Mouse (Mus musculus): ENCODE data around the gene Rxfp4. TPM values are rescaled to one million over a fixed set of nuclear protein-coding genes. Genes with fewer than 3 reads are reported as not detected.

The Rxfp4 gene
- polyA plus RNA-seq, 1 experiment from 2014 or later = not detected

DNA sequence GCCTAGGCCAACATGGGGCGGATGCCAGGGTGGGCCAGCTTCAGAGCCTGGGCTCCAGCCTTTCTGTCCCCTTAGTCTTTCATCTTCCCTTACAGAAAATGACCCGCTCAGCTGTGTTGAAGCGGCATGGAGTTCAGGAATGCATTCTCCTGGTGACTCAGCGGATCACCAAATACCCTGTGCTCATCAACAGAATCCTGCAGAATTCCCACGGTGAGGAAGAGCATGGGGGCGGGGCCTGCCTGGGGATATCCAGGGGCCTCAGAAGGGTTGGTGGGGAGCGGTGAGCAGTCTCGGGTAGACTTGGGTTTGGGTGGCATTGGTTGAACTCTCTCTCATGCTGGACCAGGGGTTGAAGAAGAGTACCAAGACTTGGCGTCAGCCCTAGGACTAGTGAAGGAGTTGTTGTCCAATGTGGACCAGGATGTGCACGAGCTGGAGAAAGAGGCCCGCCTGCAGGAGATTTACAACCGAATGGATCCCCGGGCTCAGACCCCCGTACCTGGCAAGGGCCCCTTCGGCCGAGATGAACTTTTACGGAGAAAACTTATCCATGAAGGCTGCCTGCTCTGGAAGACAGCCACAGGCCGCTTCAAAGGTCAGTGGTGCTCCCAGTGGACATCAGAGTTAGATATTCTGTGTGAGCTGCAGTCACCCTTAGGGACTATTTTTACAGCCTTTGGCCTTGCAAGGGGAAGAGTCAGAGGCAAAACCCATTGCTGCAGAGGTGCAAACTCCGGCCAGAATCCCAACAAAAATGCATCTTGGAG is 17.3 kb downstream of the Rxfp4 start:
- ATAC-seq (replicated peaks) = no peak
- Histone ChIP-seq H3K9me3 (no peaks in the 10 kb centered on the region), H3K9ac (replicated peaks) (no peak overlapping the region), H3K36me3 (peaks cover 98% of the 10 kb centered on the region), H3K4me2 (replicated peaks) (no peak overlapping the region), H3K4me1 (peaks cover 5% of the 10 kb centered on the region; the same call in 1 of the 2 replicates), H3K27ac (replicated peaks) (no peak overlapping the region), H3K4me3 (no peak overlapping the region), H3K27me3 (no peaks in the 10 kb centered on the region)
- WGBS = 91% methylated on average over 19 of the region's 19 CpGs

DNA sequence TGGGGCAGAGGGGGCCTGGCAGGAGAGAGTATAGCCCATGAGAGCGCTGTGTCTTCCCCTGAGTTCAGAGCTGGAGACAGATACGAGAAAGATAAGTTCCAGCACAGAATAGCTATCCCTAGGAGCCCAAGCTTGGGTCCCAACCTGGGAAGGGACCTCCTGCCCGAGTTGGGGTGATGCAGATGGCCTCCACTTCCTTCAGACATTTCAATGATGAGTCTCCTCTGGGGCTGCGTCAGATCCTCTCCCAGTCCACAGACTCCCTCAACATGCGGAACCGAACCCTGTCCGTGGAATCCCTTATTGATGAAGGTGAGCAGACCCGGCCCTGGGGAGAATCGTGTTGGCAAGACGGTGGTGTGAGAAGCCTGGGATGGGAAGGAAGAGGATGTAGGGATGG is 19.9 kb downstream of the Rxfp4 start:
- Histone ChIP-seq H3K4me2 (replicated peaks) (no peak overlapping the region), H3K9ac (replicated peaks) (no peak overlapping the region), H3K36me3 (peaks cover 87% of the 10 kb centered on the region), H3K27me3 (no peaks in the 10 kb centered on the region), H3K27ac (replicated peaks) (no peak overlapping the region), H3K4me1 (peaks cover 22% of the 10 kb centered on the region), H3K4me3 (no peak overlapping the region), H3K9me3 (no peaks in the 10 kb centered on the region)
- WGBS = 94% methylated on average over 10 of the region's 10 CpGs
- ATAC-seq (replicated peaks) = no peak

DNA sequence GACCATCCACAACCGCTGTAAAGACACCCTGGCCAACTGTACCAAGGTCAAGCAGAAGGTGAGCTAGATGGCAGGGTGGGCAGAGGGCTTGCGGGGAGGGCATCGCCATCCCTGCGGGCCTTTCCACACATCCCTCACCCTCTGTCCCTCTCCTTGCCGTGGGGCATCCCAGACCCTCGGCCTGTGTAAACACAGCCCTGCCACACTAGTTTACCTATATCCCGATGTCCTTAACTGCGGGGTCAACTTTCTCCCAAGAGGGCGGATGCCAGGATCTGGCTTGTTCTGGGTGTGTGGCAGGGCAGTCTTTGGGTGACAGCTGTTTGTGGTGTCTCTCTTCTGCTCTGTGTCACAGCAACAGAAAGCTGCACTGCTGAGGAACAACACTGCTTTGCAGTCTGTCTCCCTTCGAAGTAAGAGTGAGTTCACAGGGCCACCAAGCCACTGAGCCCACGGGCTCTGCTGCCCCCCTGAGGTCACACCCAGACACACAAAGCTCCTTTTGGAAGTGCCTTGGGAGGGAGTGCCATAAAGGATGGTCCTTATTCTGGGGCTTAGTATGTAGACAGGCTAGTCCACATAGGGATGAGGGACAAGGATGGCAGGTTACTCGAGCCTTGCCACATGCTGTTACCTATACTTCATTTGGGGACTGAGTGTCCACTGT is 20.9 kb downstream of the Rxfp4 start:
- Histone ChIP-seq H3K9me3 (no peaks in the 10 kb centered on the region), H3K36me3 (peaks cover 78% of the 10 kb centered on the region), H3K27me3 (no peaks in the 10 kb centered on the region), H3K4me2 (replicated peaks) (no peak overlapping the region), H3K4me3 (no peak overlapping the region), H3K27ac (replicated peaks) (no peak overlapping the region), H3K4me1 (peaks cover 30% of the 10 kb centered on the region), H3K9ac (replicated peaks) (no peak overlapping the region)
- no peak for ATAC-seq (replicated peaks)
- WGBS = 80% methylated on average over 12 of the region's 12 CpGs

DNA sequence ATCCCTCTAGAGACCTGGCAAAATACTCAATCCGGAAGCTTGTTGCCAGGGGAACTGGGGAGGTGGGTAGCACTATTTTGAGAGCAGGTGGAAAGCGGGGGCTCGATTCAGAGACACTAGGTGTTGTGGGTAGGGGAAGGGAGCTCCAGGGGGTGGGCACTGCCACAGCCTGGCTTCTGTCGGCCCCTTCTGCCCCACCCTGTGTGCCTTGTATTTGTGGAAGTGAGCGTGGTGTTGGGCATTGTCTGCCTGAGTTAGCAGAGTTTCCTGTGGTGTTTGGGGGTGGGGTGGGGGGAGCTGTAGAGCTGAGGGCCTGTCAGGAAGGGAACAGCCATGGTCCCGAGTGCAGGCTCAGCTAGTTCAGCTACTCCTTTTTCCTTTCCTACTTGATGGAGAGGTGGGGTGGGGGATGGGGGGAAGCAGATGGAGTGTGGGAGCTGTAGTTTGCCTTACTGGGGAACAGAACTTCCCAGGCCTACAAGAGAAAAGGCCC is 22.0 kb downstream of the Rxfp4 start:
- Histone ChIP-seq H3K27ac (replicated peaks) (no peak overlapping the region), H3K36me3 (peaks cover 69% of the 10 kb centered on the region), H3K4me3 (no peak overlapping the region), H3K4me1 (peaks cover 41% of the 10 kb centered on the region), H3K4me2 (replicated peaks) (no peak overlapping the region), H3K9ac (replicated peaks) (no peak overlapping the region), H3K27me3 (no peaks in the 10 kb centered on the region), H3K9me3 (no peaks in the 10 kb centered on the region)
- no peak for ATAC-seq (replicated peaks)
- 73% methylated on average over 6 of the region's 6 CpGs for WGBS

DNA sequence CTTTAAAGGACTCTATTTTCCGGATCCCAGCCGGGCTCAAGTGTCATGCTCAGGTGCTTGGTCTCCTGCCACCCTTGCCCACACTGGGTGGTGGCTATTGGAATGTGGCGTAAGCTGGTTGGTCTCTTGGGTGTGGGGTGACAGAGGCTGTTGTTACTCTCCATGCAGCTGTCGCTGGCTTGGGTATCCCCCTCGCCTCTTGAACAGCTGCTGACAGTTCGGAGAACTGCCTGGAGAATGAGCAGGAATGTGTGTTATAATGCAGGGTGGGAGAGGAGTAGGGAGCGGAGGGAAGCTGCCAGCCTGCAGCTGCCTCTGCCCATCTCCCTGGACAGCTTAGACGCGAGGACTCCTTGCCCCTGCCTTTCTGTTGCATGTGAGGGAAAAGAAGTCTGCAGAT is 22.9 kb downstream of the Rxfp4 start:
- no peaks in the 10 kb centered on the region for H3K27me3 ChIP-seq
- no peak overlapping the region for H3K9ac ChIP-seq (replicated peaks)
- no peak overlapping the region for H3K4me3 ChIP-seq
- H3K36me3 ChIP-seq = peaks cover 65% of the 10 kb centered on the region
- no peak overlapping the region for H3K27ac ChIP-seq (replicated peaks)
- ATAC-seq (replicated peaks) = no peak
- H3K4me1 ChIP-seq = peaks cover 50% of the 10 kb centered on the region
- no peaks in the 10 kb centered on the region for H3K9me3 ChIP-seq
- no peak overlapping the region for H3K4me2 ChIP-seq (replicated peaks)
- 75% methylated on average over 9 of the region's 9 CpGs for WGBS

DNA sequence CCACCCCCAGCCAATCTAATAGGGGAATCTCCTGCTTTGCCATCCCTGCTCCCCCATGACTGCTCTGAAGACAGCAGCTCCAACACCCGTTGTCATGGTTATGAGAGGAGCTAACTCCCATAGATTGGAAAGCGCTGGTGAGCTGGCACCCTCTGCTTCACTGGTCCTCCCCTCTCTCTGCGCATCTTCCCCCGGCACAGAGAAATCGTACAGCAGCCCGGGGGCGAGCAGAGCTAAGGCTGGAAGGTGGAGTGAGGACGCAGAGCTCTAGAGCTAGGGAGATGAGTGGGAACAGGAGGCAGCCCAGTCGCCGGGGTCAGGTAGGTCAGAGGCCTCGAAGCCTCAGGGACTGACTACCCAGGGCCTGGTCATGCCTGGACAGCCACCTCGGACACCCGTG is 23.7 kb downstream of the Rxfp4 start:
- H3K4me2 ChIP-seq (replicated peaks) = no peak overlapping the region
- peaks cover 57% of the 10 kb centered on the region for H3K36me3 ChIP-seq
- H3K27ac ChIP-seq (replicated peaks) = no peak overlapping the region
- no peak overlapping the region for H3K4me3 ChIP-seq
- 75% methylated on average over 13 of the region's 13 CpGs for WGBS
- ATAC-seq (replicated peaks) = no peak
- H3K27me3 ChIP-seq = no peaks in the 10 kb centered on the region
- no peak overlapping the region for H3K9ac ChIP-seq (replicated peaks)
- H3K9me3 ChIP-seq = no peaks in the 10 kb centered on the region
- H3K4me1 ChIP-seq = peaks cover 58% of the 10 kb centered on the region

DNA sequence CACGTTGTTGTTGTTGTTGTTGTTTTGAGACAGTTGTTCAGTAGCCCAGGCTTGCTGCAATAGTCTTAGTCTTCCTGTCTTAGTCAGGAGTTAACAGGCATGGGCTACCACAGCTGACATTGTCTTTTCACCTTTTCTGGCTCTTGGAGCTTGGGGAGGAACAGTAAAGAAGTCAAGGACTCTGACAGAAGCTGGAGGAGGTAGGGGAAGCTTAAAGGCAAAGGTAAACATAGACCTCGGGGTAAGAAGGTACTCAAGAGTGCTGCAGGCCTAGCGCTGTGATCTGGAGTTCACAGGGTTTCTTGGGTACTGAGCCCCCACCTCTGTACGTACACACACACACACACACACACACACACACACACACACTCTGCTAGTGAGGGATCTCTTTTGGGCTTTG is 24.2 kb downstream of the Rxfp4 start:
- Histone ChIP-seq H3K4me1 (peaks cover 63% of the 10 kb centered on the region), H3K9ac (replicated peaks) (no peak overlapping the region), H3K9me3 (no peaks in the 10 kb centered on the region), H3K27ac (replicated peaks) (0 out of 2 replicates have a peak overlapping the region, but pooled peaks have one; percentile 4), H3K4me3 (no peak overlapping the region), H3K36me3 (peaks cover 52% of the 10 kb centered on the region), H3K27me3 (no peaks in the 10 kb centered on the region), H3K4me2 (replicated peaks) (no peak overlapping the region)
- ATAC-seq (replicated peaks) = no peak
- 75% methylated on average over 4 of the region's 4 CpGs for WGBS

DNA sequence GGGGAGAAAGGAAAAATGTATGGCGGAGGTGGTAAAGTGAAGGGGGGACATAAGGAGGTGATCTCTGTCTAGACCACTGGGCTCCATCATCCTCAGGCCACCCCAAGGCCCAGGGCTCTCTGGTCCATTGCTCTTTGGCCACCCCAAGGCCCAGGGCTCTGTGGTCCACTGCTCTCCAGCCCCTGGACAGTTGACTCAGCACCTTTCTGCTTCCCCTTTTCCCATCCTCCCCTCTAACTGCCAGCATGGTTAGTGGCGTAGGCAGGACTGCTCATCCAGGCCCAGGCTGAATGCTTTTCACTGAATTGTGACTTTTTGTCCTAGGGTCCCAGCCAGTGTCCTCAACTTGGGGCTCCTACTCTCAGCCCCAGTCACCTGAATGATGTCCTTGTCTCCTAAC is 25.4 kb downstream of the Rxfp4 start:
- WGBS = 82% methylated on average over 2 of the region's 2 CpGs
- H3K4me3 ChIP-seq = no peak overlapping the region
- no peak overlapping the region for H3K4me2 ChIP-seq (replicated peaks)
- no peaks in the 10 kb centered on the region for H3K9me3 ChIP-seq
- peaks cover 40% of the 10 kb centered on the region for H3K36me3 ChIP-seq
- H3K4me1 ChIP-seq = peaks cover 64% of the 10 kb centered on the region
- H3K27me3 ChIP-seq = no peaks in the 10 kb centered on the region
- ATAC-seq (replicated peaks) = no peak
- H3K27ac ChIP-seq (replicated peaks) = no peak overlapping the region
- no peak overlapping the region for H3K9ac ChIP-seq (replicated peaks)

DNA sequence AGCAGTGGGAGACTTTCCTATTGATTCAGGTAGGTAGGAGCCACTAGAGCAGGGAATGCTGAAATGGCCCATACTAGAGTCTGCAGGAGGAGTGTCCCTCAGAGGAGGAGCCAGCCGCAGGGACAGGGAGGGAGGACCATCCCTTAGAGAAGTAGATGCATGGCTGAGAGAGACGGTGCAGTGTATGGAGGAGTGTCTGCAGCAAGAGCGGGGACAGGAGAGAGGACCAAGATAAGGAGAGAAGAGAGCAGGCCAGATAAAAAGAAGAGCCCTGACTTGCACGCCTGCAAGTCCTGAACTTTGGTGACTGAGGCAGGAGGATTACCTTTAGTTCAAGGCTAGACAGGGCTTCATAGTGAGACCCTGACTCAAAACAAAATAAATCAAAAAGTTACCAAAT is 25.8 kb downstream of the Rxfp4 start:
- H3K36me3 ChIP-seq = peaks cover 36% of the 10 kb centered on the region
- H3K4me3 ChIP-seq = no peak overlapping the region
- no peaks in the 10 kb centered on the region for H3K27me3 ChIP-seq
- no peak overlapping the region; the same call in 1 of the 2 replicates for H3K27ac ChIP-seq (replicated peaks)
- no peak for ATAC-seq (replicated peaks)
- WGBS = 65% methylated on average over 4 of the region's 4 CpGs
- no peak overlapping the region for H3K9ac ChIP-seq (replicated peaks)
- no peaks in the 10 kb centered on the region for H3K9me3 ChIP-seq
- no peak overlapping the region for H3K4me2 ChIP-seq (replicated peaks)
- H3K4me1 ChIP-seq = peaks cover 64% of the 10 kb centered on the region

DNA sequence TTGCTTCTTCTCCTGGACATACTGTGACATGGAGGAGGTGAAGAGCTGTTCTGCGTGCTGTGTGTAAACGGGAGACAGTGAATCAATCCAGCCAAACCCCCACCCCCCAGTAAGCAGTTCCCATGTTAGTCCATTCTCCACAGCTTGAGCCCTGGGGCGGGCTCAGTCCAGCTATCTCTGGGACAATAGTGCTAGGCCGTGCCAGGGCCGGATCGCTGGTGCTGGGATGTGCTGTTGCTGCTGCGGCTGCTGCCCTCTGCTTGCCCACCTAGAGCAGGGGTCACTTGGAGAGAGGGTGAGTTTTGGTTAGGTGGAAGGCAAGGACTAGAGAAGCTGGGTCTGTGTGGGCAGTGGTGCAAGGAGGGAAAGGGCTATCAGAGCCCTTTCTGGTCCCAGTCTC is 26.6 kb downstream of the Rxfp4 start:
- Histone ChIP-seq H3K36me3 (peaks cover 28% of the 10 kb centered on the region), H3K4me3 (no peak overlapping the region), H3K27ac (replicated peaks) (peak overlapping the region; percentile 42), H3K4me2 (replicated peaks) (peak overlapping the region; percentile 8; the same call in 1 of the 2 replicates), H3K9ac (replicated peaks) (peak overlapping the region; percentile 20; the same call in 1 of the 2 replicates), H3K4me1 (peaks cover 61% of the 10 kb centered on the region), H3K9me3 (no peaks in the 10 kb centered on the region), H3K27me3 (no peaks in the 10 kb centered on the region)
- ATAC-seq (replicated peaks) = no peak
- WGBS = 75% methylated on average over 7 of the region's 7 CpGs

DNA sequence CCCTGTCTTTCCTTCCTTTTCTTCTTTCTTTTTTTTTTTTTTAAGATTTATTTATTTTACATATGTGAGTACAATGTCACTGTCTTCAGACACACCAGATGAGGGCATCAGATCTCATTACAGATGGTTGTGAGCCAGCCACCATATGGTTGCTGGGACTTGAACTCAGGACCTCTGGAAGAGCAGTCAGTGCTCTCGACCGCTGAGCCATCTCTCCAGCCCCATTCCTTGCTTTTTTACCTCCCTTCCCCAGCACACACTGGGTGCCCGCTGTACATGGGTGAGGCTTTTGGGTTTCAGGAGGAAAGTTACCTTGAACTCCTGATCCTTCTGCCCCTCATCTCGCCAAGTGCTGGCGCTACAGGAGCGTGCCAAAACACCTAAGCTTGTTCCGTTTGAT is 27.4 kb downstream of the Rxfp4 start:
- Histone ChIP-seq H3K27ac (replicated peaks) (peak overlapping the region; percentile 97), H3K4me1 (peaks cover 60% of the 10 kb centered on the region), H3K36me3 (peaks cover 20% of the 10 kb centered on the region), H3K4me2 (replicated peaks) (peak overlapping the region; percentile 91), H3K9ac (replicated peaks) (peak overlapping the region; percentile 88), H3K27me3 (no peaks in the 10 kb centered on the region), H3K9me3 (no peaks in the 10 kb centered on the region), H3K4me3 (no peak overlapping the region)
- 87% methylated on average over 7 of the region's 7 CpGs for WGBS
- ATAC-seq (replicated peaks) = no peak

DNA sequence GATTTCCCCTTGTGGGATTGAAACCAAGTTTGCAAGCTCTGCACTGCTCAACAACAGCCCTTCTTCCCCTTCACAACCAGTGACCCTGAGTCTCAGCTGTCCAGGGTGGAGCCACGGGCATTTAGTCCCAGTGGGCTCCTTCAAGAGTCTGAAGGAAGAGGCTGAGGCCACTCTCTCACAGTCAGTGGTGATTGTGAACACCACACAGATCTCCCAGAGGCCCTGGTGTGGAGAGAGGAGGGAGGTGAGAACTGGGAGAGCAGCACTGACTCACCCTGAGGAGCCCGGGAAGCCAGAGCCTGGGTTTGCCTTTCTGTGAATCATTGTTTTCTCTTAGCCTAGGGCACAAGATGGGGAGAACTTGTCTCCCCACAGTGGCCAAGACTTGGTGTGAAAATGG is 28.0 kb downstream of the Rxfp4 start:
- peak overlapping the region; percentile 97 for H3K27ac ChIP-seq (replicated peaks)
- peak overlapping the region; percentile 88 for H3K9ac ChIP-seq (replicated peaks)
- H3K4me2 ChIP-seq (replicated peaks) = peak overlapping the region; percentile 91
- H3K27me3 ChIP-seq = no peaks in the 10 kb centered on the region
- no peaks in the 10 kb centered on the region for H3K9me3 ChIP-seq
- no peak for ATAC-seq (replicated peaks)
- peaks cover 14% of the 10 kb centered on the region for H3K36me3 ChIP-seq
- peaks cover 62% of the 10 kb centered on the region for H3K4me1 ChIP-seq
- 44% methylated on average over 2 of the region's 2 CpGs for WGBS
- peak overlapping the region; percentile 77 for H3K4me3 ChIP-seq
